Mouse (Mus musculus) right cerebral cortex, postnatal 10 days (tissue): Measurements from ENCODE around the gene Jam3.

Experiments
- DNase-seq, 2 experiments: peaks; one replicate each; pipeline ENCODE4 v3.0.0; 2021; ENCODE audit warnings: low spot score in 2 of 2

Gene Jam3

GRCm38 (mm10) chr9:27154763-27155530 lies at the start of gene Jam3:
Gene Jam3 (minus strand): TSS chr9:27155421.
- peak; percentile 98 for DNase-seq

GRCm38 (mm10) chr9:27204201-27204600 lies 49.0 kb upstream of the Jam3 start:
- peak in 1 of 2 experiments; percentile 67 for DNase-seq

- peak; percentile 88 to 92 for DNase-seq
Observed at GRCm38 (mm10) chr9:27203134-27203533, 47.9 kb upstream of the Jam3 start.

- DNase-seq: no peak
Observed at GRCm38 (mm10) chr9:27201472-27202219, 46.4 kb upstream of the Jam3 start.

- peak; percentile 75 to 85 for DNase-seq
Observed at GRCm38 (mm10) chr9:27193592-27194080, 38.4 kb upstream of the Jam3 start.

- no peak for DNase-seq
Observed at GRCm38 (mm10) chr9:27192761-27193591, 37.8 kb upstream of the Jam3 start.

GRCm38 (mm10) chr9:27192001-27192760 lies 37.0 kb upstream of the Jam3 start:
- DNase-seq: peak; percentile 87 to 91

- DNase-seq: peak; percentile 60 to 63
Observed at GRCm38 (mm10) chr9:27191501-27191981, 36.3 kb upstream of the Jam3 start.

- DNase-seq: no peak
Observed at GRCm38 (mm10) chr9:27190461-27190860, 35.2 kb upstream of the Jam3 start.

GRCm38 (mm10) chr9:27189306-27189705 lies 34.1 kb upstream of the Jam3 start:
- no peak for DNase-seq

GRCm38 (mm10) chr9:27188677-27189241 lies 33.5 kb upstream of the Jam3 start:
- DNase-seq: peak; percentile 50 to 53

GRCm38 (mm10) chr9:27185820-27186219 lies 30.6 kb upstream of the Jam3 start:
- DNase-seq: no peak

- DNase-seq: no peak
Observed at GRCm38 (mm10) chr9:27182087-27182486, 26.9 kb upstream of the Jam3 start.

GRCm38 (mm10) chr9:27180492-27180891 lies 25.3 kb upstream of the Jam3 start:
- DNase-seq: no peak

GRCm38 (mm10) chr9:27178935-27179334 lies 23.7 kb upstream of the Jam3 start:
- DNase-seq: no peak

GRCm38 (mm10) chr9:27176154-27176553 lies 20.9 kb upstream of the Jam3 start:
- peak; percentile 77 to 81 for DNase-seq

- DNase-seq: no peak
Observed at GRCm38 (mm10) chr9:27175682-27176081, 20.5 kb upstream of the Jam3 start.

- peak in 1 of 2 experiments; percentile 47 for DNase-seq
Observed at GRCm38 (mm10) chr9:27175241-27175640, 20.0 kb upstream of the Jam3 start.

- DNase-seq: peak in 1 of 2 experiments; percentile 59
Observed at GRCm38 (mm10) chr9:27174079-27174478, 18.9 kb upstream of the Jam3 start.

- DNase-seq: no peak
Observed at GRCm38 (mm10) chr9:27173646-27174045, 18.4 kb upstream of the Jam3 start.

GRCm38 (mm10) chr9:27172839-27173238 lies 17.6 kb upstream of the Jam3 start:
- no peak for DNase-seq
